Mouse (Mus musculus) thymus, postnatal 10 days (tissue): ENCODE results near the gene Saa2.
"Not testable (repeated sequence)": the region's sequence is repeated elsewhere in the genome, so short reads cannot be mapped to it uniquely, and the experiment has no call there.

Source experiments
- DNase-seq, 2 experiments: peaks; one replicate each; pipeline ENCODE4 v3.0.0; 2021; ENCODE audit warnings: low spot score in 2 of 2

Gene Saa2

DNA sequence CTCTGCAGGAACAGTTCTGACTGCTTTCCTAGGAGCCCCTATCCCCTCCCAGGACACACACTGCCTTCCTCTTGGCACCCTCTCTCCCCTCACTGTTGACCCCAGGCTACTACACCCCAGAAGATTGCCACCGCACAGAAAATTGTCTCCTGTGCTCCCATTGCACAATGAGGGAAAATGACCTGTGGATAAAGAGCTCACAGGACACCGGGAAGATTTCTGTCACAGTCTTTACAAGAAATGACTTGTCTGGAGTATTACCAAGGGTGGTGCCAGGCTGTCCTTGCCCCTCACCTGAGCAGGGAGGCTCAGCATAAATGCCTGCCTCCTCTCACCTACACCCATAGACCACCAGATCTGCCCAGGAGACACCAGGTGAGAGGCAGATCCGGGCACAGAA is at the start of gene Saa2:
Gene Saa2, plus strand, starts transcription at position 301 of the 400 bp plus-strand sequence.
- no peak for DNase-seq

DNA sequence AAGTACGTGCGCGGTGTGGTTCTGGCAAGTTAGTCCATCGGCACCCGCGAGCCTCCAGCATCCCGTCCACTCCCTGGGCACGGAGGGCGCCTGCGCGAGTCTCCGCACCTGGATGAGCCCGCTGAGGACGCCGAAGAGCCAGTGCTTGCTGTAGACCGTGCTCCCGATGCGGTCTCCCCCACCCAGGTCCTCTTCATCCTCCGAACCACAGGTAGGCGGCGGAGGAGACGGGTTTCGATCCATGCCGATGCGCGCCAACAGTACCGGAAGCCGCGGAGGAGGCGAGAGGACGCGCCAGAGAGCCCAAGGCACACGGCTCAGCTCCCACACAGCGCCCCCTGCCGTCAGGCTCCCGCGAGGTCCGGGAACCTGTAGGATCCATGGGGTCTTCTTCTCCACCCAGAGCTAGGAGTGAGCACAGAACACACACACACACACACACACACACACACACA is 41.2 kb upstream of the Saa2 start, which contains the start of gene Saal1:
Gene Saal1, minus strand, starts transcription at position 291 of the 455 bp plus-strand sequence.
- DNase-seq = peak; percentile 82 to 95

GRCm38 (mm10) chr7:46712250-46712649 is 39.3 kb upstream of the Saa2 start:
- no peak for DNase-seq

DNA sequence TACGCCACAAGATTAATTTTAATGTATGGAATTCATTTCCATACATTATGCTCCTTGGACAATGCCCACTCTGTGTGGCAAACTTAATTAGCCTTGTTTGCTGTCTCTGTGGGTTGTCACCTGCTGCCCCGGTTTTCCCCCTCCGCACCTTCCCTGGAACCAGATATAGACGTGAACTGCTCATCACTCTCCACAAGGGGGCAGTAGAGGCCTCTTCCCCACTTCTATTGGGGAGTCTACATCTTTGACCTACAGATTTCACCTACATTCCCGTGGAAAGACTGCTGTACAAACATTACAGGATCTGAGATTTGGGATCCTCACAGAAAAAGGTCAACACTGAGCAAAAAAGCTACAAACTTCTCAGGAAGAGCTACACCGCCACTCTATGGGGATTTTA is 37.1 kb upstream of the Saa2 start:
- DNase-seq = peak; percentile 28 to 81

DNA sequence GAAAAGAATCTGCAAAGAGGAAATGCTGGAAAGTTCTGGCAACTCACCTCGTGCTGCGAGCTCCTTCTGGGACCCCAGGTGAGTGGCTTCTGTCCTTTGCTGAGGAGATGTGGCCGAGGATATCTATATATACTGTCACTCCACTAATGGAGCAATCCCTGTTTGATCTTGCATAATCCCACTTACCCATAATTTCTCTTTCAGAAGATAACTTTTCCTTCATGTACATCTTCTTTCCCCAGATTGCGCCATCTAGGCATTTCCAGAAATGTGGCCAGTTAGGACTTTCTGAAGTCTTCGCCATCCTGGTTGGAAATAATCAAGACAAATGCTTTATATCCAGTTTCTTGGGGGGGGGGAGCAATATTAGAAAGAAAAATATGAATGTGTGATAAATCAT is 36.0 kb upstream of the Saa2 start, which contains the start of gene Saa3:
Gene Saa3, minus strand, starts transcription at position 101 of the 400 bp plus-strand sequence.
- no peak for DNase-seq

- no peak for DNase-seq
Observed at GRCm38 (mm10) chr7:46716897-46717296, 34.7 kb upstream of the Saa2 start.

DNA sequence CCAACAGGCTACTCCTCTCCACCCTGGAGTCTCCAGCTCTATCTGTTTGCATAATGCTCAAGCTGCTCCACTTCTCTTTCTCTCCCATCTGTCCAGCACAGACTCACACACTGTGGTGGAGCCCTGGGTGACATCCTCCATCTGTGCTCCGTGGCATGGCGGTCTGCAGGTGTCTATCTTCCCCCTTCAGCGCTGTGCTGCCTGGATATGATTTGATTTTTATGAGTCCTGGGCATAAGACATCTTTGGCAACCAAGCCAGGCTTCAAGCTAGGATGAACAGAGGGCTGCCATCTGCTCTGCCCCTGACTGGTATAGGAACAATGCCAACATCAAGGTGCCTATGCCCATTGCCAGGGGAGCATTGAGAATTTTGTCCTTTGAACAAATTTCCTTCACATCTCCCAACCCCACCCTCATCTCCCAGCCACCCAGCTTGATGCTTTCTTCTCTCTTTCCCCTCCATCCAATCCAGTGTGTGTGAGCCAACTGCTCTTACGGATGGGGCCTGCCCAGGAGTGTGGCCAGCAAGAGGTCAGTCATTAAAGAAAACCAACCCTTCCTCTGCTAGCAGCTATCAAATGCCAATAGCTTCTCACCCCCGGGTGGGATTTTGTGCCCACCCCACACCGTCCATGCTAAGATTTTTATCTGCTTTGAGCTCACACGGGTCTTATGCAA is 32.9 kb upstream of the Saa2 start:
- no peak for DNase-seq

- no peak for DNase-seq
Observed at GRCm38 (mm10) chr7:46719526-46719925, 32.1 kb upstream of the Saa2 start.

DNA sequence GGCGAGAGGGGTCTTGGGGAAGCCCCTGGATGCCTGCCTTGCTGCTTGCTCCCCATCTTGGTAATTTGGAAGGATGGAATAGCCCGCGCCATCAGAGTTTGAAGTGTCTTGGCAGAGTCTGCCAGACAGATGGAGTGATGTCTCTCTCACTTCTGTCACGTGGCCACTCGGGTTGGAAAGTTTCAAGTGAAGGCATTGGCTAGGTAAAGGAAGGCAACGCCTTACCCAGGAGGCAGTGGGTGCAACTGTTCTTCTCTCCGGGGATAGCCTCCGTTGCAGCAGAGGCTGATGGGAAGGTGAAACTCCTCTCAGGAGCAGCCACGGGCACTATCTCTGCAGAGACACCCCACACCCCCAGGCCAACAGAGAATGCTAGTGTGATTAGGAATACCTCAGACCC is 31.1 kb upstream of the Saa2 start:
- DNase-seq = no peak

DNA sequence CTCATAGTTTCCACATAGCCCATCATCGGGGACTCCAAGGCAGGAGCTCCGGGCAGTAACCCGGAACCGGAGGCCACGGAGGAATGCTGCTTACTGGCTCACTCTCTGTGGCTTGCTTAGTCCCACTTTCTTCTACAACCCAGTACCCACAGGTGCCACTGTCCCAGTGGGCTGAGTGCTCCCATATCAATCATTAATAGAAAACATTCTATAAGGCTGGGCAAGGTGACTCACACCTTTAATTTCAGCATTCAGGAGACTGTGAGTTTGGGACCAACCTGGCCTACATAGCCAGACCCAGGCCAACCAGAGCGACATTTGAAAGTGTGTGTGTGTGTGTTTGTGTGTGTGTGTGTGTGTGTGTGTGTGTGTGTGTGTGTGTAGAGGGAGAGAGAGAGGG is 28.2 kb upstream of the Saa2 start:
- DNase-seq = no peak

DNA sequence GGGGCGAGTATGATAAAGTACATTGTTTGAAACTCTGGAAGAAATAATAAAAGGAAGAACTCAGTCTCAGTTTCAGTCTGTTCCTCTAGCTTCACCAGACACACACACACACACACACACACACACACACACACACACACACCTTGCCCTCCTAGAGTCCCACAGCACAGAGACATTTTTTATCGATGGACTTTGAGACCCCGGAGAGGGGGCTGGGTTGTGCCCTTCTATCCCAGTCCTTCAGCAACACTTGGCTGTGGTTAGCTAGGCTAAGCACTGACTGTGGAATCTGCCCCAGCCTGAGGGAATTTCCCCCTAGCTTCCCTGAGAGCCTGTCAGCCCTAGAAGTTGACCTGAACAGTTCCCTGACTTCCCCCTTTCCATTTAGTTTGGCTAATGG is 27.7 kb upstream of the Saa2 start:
- DNase-seq = no peak

GRCm38 (mm10) chr7:46724396-46724795 is 27.2 kb upstream of the Saa2 start:
- DNase-seq = no peak

DNA sequence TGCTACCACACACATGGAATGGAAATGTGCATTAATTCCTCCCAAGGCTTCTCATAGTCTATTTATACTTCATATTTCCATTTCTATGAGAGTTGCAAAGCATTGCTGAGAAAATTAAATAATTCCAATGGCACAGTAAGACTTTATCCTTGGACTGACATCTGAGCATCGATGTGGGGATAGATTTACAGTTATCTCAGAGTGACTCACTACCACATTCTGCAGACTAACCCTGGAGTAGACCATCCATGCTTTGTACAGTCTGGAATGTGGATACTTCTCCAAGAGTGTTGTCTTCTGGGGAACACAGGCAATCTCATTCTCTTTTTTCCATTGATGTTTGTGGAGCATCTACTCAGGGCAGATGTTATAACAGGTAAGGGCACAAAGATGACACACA is 24.0 kb upstream of the Saa2 start:
- DNase-seq = no peak

DNA sequence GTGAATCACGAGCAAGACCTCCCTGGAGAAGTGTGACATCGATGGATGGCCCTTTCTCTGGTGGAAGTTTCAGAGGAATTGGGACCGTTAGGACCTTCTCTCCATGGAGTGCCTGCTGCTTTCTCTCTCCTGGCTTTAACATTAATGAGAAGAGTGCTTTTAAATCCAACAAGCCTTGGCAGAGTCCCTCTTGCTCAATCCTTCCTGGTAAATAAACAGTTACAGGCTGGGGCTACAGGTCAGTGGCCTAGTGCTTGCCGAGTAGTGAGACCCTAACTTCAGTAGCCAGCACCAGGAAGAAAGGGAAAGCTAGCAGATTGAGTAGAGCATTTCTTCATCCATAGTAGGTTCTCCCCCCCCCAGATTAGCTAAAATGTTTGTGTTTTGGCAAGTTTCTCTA is 19.1 kb upstream of the Saa2 start, which contains the start of gene Saa4:
Gene Saa4, minus strand, starts transcription at position 146 of the 400 bp plus-strand sequence.
- DNase-seq = no peak

DNA sequence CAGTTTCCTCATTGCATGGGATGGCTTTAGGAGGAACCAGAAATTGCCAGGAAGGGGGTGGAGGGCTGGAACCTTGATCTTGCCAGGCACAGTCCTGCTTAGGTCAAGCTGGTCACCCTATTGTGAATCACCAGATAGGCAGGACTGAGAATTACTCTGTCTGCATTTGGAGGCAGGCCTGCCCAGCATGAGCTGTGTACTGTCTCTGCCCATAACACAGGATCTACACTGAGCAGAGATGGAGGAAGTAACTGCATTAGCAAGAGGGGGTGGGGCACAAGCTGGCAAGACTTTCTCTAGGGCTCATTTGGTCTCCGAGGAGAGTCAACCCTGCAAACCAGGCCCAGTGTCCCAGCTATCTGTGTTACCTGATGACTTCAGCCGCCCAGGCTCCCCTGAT is 16.6 kb upstream of the Saa2 start:
- DNase-seq = no peak

DNA sequence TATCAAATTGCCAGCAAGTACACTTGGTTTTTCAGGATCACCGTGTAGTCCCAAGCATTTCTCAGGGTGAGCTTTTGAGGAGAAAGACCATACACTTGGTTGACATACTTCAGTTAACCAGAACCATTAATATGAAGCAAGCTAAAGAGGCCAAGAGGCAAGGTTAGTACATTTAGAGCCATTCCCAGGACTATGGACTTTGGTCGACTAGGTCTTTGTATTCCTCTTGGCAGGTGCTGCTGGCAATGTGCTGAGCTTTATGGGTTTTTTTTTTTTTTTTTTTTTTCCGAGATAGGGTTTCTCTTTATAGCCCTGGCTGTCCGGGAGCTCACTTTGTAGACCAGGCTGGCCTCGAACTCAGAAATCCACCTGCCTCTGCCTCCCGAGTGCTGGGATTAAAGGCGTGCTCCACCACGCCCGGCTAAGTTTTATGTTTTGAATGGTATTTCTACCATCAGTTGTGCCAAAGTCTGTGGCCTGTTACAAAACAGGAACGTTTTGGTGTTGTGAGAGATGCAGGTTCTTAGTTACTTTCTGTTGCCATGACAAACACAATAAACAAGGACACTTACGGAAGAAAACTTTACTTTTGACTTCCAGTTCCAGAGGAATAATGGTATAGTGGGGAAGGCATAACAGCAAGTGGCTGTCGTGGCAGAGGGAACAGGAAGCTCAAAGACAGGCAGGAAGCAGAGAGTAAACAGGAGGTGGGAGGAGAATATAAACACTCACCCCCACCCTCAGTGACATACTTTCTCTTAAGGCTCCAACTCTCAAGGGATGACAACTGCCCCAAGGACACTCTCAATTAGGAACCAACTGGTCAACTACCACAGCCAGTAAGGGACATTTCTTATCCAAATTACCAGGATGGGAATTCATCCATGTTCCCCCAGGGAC is 12.8 kb upstream of the Saa2 start:
- no peak for DNase-seq

- DNase-seq = not testable (repeated sequence)
Observed at GRCm38 (mm10) chr7:46740041-46740440, 11.5 kb upstream of the Saa2 start.

DNA sequence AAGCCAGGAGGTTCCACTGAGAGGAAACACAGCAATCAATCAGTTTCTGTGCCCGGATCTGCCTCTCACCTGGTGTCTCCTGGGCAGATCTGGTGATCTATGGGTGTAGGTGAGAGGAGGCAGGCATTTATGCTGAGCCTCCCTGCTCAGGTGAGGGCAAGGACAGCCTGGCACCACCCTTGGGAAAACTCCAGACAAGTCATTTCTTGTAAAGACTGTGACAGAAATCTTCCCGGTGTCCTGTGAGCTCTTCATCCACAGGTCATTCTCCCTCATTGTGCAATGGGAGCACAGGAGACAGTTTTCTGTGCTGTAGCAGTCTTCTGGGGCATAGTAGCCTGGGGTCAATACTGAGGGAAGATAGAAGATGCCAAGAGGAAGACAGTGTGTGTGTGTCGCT is 8.7 kb upstream of the Saa2 start, which contains the start of gene Saa1:
Gene Saa1, minus strand, starts transcription at position 101 of the 400 bp plus-strand sequence.
- not testable (repeated sequence) for DNase-seq

GRCm38 (mm10) chr7:46745816-46746215 is 5.8 kb upstream of the Saa2 start:
- DNase-seq = no peak

DNA sequence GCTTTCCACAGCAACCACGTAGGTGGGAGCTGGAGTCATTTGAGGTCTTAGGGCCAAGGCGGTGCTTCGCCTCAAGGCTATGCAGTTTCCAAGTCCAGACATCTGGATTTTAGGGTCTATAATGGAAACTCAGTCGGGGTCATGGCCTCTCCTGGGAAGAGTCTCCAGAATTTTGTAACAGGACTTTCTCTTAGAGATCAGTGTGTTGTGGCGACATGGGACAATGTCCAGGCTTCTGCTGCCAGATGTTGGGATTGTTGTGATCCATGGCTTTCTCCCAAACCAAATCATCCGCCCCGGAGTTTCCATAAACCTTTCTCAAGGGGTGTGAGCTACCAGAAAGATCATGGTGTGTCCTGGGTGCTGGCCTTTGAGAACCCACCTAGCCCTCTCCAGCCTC is 5.2 kb upstream of the Saa2 start:
- DNase-seq = no peak

DNA sequence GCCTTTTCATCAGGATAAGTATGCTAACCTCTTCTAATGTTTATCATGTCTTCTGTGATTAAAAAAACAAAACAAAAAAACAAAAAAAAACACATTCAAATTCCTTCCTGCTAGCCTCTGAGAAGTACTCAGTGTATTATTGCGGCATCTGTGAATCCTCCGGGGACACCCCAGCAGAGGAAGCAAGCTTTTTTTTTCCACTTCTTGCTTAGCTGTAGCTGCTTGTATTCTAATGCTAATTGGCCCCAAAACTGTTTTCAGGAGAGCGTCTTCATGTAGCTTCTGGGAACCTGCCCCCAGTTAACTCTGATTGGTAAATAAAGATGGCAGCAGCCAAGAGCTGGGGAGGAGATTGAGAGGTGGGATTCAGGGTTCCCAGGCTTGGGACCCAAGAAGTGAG is 3.1 kb upstream of the Saa2 start:
- no peak for DNase-seq

- DNase-seq = no peak
Observed at GRCm38 (mm10) chr7:46761049-46761795, 9.6 kb downstream of the Saa2 start.
